Mouse (Mus musculus) kidney, adult 2 months (tissue): ENCODE measurements around the gene Epb41.

Experiments used
- CTCF ChIP-seq: fragments of 200-500 bp; conservative IDR thresholded peaks from 2 replicates; pipeline ENCODE4 v1.5.1; 2011; ENCODE audit warnings: low read depth, mild to moderate bottlenecking, control low read depth, low read length, moderate library complexity, mixed read lengths; ENCODE audit not compliant: insufficient read depth, insufficient read length
- POLR2A ChIP-seq: fragments of 200-500 bp; IDR thresholded peaks from one replicate; pipeline ENCODE4 v1.6.1; 2011; ENCODE audit warnings: low read depth, low read length, control low read depth

- TF ChIP-seq POLR2A: no peak
- no peak for TF ChIP-seq CTCF
Measured at GRCm38 (mm10) chr4:131890692-131891091, 184.4 kb downstream of the Epb41 start.
